Mouse (Mus musculus) large intestine, adult 2 months (tissue): ENCODE data around the gene Ino80b. TPM values are rescaled to one million over a fixed set of nuclear protein-coding genes. Genes with fewer than 3 reads are reported as not detected.

ENCODE experiments used
- DNase-seq: peaks from one replicate; pipeline ENCODE4 v3.0.0-alpha.2; 2012; ENCODE audit warnings: low read depth, low spot score
- WGBS: fragments of 180-500 bp; shearing (Covaris S2); methylation state at CpG from one replicate; pipeline ENCODE4 v1.1.7; 2018; 5-methylcytosine and 5-hydroxymethylcytosine counted together
- polyA plus RNA-seq: library from polyadenylated mRNA; depleted of rRNA; stranded (reverse); fragments of >200 nt; gene quantifications from 2 replicates; pipeline ENCODE4 v1.2.3, GENCODE M21; 2012

The Ino80b gene
- polyA plus RNA-seq, 1 experiment = 14.6 TPM

- WGBS = 72% methylated on average over 14 of the region's 14 CpGs
- DNase-seq = no peak
Measured at GRCm38 (mm10) chr6:83118825-83119733, 6.2 kb downstream of the Ino80b start.

- no peak for DNase-seq
- WGBS = 81% methylated on average over 11 of the region's 11 CpGs
Measured at GRCm38 (mm10) chr6:83118369-83118768, 6.9 kb downstream of the Ino80b start.

- no peak for DNase-seq
- 90% methylated on average over 13 of the region's 13 CpGs for WGBS
Measured at GRCm38 (mm10) chr6:83117616-83118015, 7.6 kb downstream of the Ino80b start.

GRCm38 (mm10) chr6:83117165-83117438, 8.1 kb downstream of the Ino80b start:
- WGBS = 85% methylated on average over 4 of the region's 4 CpGs
- no peak for DNase-seq

- WGBS = 66% methylated on average over 11 of the region's 11 CpGs
- DNase-seq = no peak
Measured at GRCm38 (mm10) chr6:83116373-83117164, 8.7 kb downstream of the Ino80b start.

GRCm38 (mm10) chr6:83115682-83116372, 9.4 kb downstream of the Ino80b start:
- no peak for DNase-seq
- WGBS = under 1% methylated on average over 47 of the region's 48 CpGs

- WGBS = under 1% methylated on average over 57 of the region's 58 CpGs
- no peak for DNase-seq
Measured at GRCm38 (mm10) chr6:83115011-83115671, 10.1 kb downstream of the Ino80b start, which contains the start of gene Mogs. TSS of gene Mogs (plus strand) at chr6:83115496.

GRCm38 (mm10) chr6:83111510-83112136, 13.6 kb downstream of the Ino80b start:
- DNase-seq = no peak
- WGBS = 84% methylated on average over 4 of the region's 4 CpGs

- 1% methylated on average over 76 of the region's 76 CpGs for WGBS
- DNase-seq = no peak
Measured at GRCm38 (mm10) chr6:83108762-83109668, 16.2 kb downstream of the Ino80b start, which contains the start of gene Mrpl53. TSS of gene Mrpl53 (plus strand) at chr6:83109040.

GRCm38 (mm10) chr6:83107566-83108400, 17.4 kb downstream of the Ino80b start:
- 41% methylated on average over 13 of the region's 13 CpGs for WGBS
- no peak for DNase-seq

- DNase-seq = no peak
- WGBS = 84% methylated on average over 4 of the region's 4 CpGs
Measured at GRCm38 (mm10) chr6:83104158-83104557, 21.1 kb downstream of the Ino80b start.

GRCm38 (mm10) chr6:83103130-83103650, 22.0 kb downstream of the Ino80b start:
- no peak for DNase-seq
- WGBS = 65% methylated on average over 11 of the region's 11 CpGs

GRCm38 (mm10) chr6:83101688-83102556, 23.3 kb downstream of the Ino80b start:
- DNase-seq = no peak
- WGBS = under 1% methylated on average over 74 of the region's 74 CpGs

- under 1% methylated on average over 25 of the region's 25 CpGs for WGBS
- peak; percentile 83 for DNase-seq
Measured at GRCm38 (mm10) chr6:83101316-83101687, 23.9 kb downstream of the Ino80b start, which contains the start of the genes Ccdc142 and Gm42688. TSS of gene Ccdc142 (plus strand) at chr6:83101601. TSS of gene Gm42688 (plus strand) at chr6:83101617.

GRCm38 (mm10) chr6:83098411-83098810, 26.8 kb downstream of the Ino80b start:
- DNase-seq = no peak

GRCm38 (mm10) chr6:83095968-83096367, 29.3 kb downstream of the Ino80b start:
- 53% methylated on average over 6 of the region's 6 CpGs for WGBS
- no peak for DNase-seq

More at GRCm38 (mm10) chr6:83098411-83098810, 26.8 kb downstream of the Ino80b start:
- WGBS = 34% methylated on average over 2 of the region's 2 CpGs
